Mouse (Mus musculus) mature B cell (primary cell): ENCODE data around the gene Foxl2.

Experiments
- in situ Hi-C: fragments of 300-500 bp; cut with MboI; formaldehyde crosslinking; loops from 2 replicates; pipeline ENCODE4 v1.14.3; 2019

Foxl2 gene

DNA sequence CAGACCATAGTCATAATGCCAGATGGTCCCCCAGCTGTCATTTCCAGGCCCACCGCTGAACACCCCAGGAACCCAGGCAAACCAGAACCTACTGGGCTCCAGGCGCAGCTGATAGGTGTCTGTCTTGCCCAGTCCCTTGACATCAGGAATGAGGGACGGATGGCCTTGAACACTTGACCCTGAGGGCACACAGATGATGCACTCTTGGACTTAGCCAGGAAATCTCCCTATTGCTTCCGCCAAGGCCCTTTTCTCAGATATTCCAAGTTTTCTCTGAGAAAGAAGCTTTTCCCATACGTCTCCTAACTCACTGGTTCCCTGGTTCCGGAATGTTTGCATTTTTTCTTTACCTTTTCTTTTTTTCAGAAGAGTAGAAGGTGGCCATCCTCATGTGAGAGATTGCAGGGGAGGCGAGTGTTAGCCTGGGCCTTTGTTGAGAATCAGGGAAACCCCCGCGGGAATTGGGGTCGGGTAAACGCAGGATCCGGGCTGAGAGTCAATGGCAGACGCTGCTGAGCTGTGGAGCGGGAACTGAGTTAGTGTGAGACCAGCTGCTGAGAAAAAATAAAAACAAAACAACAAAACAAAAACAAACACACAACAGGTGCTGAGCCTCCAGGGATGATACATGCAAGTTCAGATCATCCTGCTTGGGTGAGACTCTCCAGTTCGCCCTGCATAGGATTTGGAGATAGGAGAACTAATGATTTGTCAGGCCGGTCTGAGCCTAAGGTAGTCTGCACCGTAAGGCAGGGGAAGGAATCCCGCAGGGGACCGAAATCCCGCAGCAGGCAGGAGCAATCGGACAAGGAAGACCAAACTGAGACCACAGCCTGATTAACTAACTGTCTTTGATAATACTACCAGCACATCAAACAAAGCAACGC is 6.7 kb downstream of the Foxl2 start:
- in situ Hi-C loops: loop anchor here (25.0 kb wide), 1 partner anchor 350 kb away; the partner anchor contains the start of gene Mrps22

DNA sequence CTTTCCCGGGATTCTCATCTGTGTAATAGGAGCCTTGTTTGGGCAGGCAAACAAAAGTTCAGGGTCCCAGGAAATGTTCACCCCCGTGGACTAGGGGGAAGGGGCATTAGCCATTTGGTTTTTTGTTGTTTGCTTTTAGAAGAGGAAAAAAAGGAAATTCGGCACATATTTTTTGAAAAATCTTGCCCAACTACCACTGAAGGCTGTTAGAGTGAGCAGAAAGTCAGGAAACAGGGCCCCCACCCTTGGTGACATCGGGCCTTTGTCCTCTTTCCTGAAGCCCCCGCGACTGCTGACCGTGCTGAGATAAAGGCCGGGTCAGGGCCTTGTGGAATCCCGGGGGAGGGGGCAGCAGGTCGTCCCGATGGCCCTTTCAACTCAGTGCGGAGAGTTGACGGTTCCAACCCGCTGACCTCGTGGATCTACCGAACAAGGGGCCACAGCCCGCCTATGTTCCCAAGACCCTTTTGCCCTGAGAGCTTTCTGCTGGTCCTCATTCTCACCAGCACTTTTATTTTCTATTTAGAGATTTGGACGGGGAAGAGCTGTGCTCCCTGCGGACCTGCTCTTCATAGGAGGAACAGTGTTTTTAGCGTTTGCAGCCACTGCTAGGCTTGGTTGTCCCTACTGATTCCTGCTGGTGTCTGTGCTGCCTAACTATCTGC is 7.5 kb downstream of the Foxl2 start:
- in situ Hi-C loops: loop anchor here (25.0 kb wide), 1 partner anchor 350 kb away; the partner anchor contains the start of gene Mrps22

DNA sequence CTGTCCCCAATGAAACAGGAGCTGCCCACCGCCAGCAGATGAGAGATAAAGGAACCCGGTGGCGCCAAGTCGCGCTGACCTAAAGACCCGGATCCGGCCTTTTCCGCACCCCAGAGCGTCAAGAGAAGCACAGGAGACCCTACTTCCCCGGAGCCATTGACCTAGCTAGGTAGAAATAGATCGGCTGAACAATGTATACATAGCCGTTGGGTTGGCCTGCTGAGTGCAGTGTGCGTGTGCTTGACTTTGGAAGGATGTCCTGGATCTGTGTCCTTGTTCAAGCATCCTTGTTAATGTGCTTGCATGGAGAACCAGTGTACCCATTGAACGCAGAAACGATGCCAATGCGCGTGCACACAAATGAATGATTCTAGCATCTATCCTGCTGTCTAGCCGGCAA is 8.6 kb downstream of the Foxl2 start:
- in situ Hi-C loops: loop anchor here (25.0 kb wide), 1 partner anchor 351 kb away; the partner anchor contains the start of gene Mrps22

DNA sequence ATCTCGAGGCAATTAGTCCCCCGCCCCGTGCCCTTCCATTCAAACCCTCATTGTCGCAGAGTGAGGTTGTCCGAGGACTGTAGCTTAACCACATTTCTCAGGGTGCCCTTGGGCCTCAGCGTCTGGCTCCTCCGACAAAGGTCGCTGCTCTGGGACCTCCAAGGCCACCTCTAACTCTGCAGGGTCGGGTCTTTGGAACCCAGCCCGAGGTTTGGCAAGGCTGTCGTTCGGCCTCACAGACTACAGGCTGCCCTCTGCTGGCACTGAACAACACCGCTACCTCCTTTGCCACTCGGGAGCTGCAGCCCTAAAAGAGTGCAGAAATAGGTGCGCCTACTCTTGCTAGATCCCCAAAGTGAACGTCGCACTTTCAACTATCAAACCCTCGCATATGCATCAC is 10.0 kb downstream of the Foxl2 start:
- in situ Hi-C loops: loop anchor here (25.0 kb wide), 1 partner anchor 353 kb away; the partner anchor contains the start of gene Mrps22

DNA sequence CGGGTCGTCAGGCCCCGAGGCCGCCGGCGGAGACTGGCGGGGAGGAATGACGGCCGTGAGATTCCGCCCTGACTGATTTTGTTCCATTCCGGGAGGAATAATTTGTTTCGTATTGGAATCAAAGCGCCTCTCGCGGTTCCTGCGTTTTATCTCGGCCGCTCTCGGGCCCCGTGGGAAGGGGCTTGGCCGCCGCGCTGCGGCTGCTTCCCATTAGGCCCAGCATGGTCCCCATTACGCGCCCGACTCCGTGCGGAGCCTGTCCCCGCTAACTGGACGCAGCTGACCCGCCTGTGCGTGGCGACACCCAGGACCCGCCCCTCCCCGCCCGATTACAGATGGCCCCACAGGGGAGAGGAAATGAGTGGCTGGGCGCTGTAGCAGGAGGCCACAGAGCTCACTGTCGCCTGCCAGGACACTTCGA is 18.0 kb downstream of the Foxl2 start:
- in situ Hi-C loops: loop anchor here (25.0 kb wide), 1 partner anchor 361 kb away; the partner anchor contains the start of gene Mrps22

DNA sequence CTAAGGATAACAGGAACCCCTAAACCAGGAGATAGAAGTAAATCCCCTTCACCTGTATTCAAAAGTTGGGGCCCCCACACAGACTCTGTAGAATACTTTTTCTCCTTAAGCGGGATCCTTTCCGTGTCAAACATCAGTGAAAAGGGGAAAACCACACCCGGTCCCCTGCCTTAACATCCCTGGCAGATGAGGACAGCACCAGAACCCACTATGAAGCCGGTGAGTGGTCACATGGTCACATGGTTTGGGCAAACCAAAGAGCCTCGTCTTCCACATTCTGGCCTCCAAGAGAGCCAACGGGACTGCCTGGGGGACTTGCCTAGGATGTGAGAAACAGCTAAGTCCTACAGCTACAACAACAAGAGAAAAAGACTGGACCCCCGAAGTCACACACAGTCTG is 18.5 kb downstream of the Foxl2 start:
- in situ Hi-C loops: loop anchor here (25.0 kb wide), 1 partner anchor 361 kb away; the partner anchor contains the start of gene Mrps22

DNA sequence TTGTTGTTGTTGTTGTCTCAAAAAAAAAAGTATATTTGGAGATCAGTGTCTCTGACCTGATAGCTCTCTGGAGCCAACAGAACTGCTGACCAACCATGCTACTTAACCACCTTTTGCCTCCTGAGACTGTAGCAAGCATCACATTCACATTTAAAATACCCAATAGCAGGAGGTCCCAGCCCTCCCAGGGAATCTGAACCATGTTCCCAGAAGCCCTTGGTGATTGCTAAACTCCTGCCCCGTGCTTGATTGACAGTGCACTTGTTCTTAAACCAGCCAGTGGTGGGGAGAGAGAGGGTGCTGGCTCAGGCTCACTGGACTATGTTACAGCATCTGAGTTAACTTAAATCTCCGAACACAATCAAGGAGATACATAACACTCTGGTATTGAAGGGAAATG is 19.8 kb downstream of the Foxl2 start:
- in situ Hi-C loops: loop anchor here (25.0 kb wide), 1 partner anchor 363 kb away; the partner anchor contains the start of gene Mrps22

DNA sequence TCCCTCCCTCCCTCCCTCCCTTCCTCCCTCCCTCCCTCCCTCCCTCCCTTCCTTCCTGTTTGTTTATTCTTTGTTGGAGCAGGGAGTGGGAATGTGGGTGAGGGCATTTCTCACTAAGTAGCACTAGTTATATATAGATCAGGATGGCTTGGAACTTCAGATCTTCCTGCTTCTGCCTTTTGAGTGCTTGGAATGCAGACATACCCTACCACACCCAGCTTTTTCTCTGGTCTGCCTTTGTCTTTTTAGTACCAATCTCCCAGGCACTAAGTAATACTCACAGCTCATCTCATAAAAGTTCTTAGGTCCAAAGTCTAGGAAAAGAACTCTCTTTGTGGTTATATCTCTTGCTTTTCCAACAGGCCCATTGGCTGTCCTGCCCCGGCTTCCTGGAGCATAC is 21.0 kb downstream of the Foxl2 start:
- in situ Hi-C loops: no loop called here

DNA sequence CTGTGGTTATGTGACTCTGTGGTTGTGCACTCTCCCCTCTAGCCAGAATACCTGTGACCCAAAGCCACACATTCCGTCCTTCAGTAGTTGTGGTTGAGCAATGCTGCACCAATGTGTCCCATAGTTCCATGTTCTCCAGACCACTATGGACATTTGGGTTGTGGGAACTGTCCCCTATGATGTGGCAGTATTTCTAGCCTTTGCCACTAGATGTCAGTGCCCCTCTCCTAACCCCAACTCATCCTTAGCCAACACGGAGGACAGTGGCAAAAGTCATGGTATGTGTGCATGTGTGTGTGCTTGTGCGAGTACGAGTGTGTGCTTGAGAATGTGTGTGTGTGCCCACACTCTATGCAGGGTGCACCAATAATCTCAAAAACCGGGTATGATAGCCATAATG is 21.4 kb downstream of the Foxl2 start:
- in situ Hi-C loops: no loop called here

DNA sequence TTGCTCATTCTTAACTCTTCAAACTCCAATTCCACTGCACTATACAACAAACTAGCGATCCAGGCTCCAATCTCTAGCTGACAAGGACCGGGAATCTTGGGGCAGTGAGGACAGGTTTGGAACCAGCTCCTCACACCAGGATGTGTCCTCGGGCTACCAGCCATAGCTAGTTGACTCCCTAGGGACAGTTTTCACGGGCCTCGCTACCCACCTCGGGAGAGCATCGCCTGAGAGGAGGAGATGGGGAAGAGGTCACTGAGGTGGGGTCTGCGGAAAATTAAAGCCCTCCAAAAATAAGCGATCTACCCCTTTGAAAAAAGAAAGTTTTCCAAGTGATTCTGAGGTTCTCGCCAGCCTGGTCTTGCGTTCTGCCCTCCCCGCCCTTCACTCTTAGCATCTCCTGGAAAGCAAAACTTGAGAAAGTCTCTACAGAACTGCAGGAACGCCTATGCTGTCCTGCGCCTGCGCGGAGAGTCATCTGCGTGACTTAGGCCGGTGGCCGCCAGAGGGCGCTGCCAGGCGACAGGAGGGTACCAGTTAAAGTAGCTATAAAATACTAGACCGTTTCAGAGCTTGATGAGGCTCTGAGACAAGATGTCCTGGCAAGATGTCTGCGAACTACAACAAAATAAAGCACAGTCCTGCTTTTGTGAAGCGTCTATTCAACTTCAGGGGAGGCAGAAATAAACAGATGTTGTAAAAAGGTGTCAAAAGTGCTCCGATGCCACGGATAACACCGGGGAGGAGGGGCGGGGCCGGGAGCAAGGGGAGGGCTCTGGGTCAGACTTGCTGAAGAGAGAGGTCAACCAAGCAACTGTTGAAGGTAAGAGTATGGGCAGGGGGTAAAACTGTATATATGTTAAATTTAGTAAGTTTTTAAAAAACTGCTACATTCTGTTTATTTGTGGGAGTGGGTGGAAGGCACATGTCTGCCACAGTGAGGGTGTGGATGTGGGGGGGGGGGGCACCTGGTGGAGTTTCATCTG is 24.6 kb downstream of the Foxl2 start:
- in situ Hi-C loops: loop anchor here (10.0 kb wide), 1 partner anchor 265 kb away; the partner anchor contains the start of gene Cep70

DNA sequence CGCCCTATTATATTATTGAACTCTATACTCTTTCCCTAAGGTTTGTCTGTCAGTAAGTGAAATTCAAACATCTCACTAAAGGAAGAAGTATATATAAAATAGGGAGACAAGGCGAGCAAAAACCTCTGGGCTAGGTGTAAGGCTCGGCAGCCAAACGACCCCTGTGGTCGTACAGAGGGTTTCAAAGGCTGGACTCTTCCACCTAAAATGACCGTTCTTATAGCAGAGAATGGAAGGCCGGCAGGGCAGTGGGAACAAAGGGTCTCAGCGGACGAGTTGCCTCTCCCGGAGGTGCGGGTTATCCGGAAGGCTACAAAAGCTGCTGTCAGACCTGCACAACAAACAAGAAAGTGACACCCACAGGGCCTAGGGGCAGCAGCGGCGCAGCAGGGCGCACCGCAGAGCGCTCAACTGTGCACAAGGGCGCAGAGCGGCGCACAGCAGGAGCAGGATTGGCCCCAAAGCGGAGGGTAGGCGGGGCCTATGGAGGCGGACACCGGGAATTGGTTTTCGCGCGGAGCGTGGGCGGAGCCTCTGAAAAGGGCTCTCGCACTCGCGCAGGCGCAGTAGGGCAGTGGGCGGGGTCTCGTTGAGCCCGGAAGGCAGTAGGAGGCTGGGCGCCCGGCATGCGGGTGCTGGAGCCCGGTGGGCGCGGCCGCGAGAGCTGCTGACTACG is 30.9 kb downstream of the Foxl2 start, which contains the start of gene Faim:
TSS of gene Faim (plus strand) at position 574 of the 676 bp plus-strand sequence.
- in situ Hi-C loops: loop anchor here (10.0 kb wide), 1 partner anchor 259 kb away; the partner anchor contains the start of gene Cep70

DNA sequence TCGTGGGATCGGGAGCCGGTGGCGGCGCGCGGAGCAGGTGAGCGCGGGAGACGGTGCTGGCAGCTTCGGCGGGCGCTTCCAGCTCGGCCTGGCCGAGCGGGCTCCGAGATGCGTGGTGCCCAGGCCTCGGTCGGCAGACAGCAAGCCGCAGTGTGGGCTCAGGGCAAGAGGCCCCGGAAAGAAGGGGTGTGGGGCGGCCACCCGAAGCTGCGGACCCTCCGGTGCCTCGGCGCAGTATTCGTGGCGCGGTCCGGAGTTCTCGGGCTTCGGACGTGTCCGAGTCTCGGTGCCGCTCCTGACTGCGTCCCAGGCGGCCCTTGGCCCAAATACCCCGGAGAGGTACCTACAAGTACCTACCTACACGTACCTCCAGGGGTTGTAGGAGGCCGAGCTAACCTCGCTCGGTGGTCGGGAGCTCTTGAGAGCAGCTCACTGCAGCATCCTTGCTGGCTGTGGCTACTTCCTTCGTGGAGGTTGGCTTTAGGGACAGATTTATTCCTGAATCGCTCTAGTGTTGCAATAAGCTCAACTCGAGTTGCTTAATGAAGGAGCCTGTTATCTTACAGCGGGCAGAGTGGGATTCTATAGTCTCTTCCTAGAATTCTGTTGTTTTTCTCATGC is 31.5 kb downstream of the Foxl2 start:
- in situ Hi-C loops: loop anchor here (10.0 kb wide), 1 partner anchor 258 kb away; the partner anchor contains the start of gene Cep70

DNA sequence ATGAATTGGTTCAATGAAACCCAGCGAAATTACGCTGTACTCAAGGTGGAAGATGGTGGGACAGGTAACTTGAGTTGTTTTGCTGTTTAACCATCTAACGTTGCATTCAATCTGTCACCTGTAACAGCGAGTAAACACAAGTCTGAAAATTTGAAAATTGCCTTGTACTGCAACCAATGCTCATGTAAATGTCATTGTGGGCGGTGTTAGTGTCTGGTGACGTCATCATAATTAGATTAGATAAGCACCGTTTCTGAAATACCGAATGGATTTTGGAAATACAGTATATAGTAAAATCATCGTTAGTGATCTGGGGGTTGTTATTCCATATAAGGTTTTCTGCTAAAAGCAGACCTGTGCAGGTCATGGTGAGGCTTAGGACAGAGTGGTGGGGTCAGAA is 32.0 kb downstream of the Foxl2 start:
- in situ Hi-C loops: loop anchor here (10.0 kb wide), 1 partner anchor 258 kb away; the partner anchor contains the start of gene Cep70

DNA sequence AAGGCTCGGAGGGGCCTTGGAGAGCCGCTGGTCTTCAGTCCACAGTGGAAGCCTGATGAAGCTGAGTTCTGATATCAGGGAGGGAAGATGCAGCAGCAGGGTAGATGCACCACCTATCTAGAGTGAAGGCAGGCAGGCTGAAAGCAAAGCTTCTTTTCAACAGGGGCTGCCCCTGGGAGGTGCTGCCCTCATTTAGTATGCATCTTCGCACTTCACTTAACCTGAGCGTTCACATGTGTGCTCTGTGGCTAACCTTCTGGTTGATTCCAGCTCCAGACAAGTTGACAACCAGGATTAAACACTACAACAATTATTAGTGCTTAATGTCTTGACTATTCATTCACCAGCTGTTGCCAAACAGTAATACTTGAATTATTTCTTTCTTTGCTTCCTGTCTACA is 39.0 kb downstream of the Foxl2 start:
- in situ Hi-C loops: no loop called here

DNA sequence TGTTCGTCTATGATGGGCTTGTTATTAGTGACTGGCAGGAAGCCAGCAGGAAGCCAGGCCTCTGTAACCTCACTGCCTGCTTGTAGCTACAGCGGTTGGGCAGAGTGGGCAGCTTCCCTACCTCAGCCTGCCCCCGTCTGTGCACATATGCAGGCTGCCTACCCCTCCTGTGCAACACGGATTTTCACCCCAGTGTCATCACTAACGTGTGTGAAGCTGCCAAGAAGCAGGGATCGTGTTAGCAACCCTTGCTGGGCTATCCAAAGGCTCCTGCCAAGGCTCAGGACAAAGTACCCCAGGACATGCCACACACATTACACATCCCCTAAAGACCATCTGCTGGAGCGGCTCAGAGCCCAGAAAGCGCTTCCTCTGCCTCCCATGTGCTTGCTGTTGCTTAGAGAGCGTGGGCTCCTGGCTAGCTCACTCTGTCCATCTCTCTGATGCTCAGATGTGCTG is 44.8 kb downstream of the Foxl2 start:
- in situ Hi-C loops: no loop called here

DNA sequence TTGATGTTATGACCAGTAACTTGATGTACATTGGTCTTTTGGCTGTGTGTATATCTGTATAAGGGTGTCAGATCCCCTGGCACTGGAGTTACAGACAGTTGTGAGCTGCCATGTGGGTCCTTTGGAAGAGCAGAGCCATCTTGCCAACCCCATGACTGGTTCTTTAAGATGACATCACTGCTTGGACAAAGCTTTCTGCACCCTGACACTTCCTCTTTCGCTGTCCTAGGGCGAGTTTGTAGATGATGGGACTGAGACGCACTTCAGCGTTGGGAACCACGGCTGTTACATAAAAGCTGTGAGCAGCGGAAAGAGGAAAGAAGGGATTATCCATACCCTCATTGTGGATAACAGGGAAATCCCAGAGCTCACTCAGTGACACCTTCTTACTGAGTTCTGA is 46.2 kb downstream of the Foxl2 start:
- in situ Hi-C loops: no loop called here
